Mouse (Mus musculus): ENCODE measurements around the gene Tas2r136.

GRCm38 (mm10) chr6:132750206-132750605 is 27.8 kb downstream of the Tas2r136 start:
- TF ChIP-seq TCF12 (IDR thresholded peaks at IDR 0.05; ENCODE audit: insufficient read depth, poor library complexity, severe bottlenecking) = no peak
- TF ChIP-seq E2F4 (IDR thresholded peaks at IDR 0.05; ENCODE audit: insufficient read depth) = no peak
